In the genomic region with DNA sequence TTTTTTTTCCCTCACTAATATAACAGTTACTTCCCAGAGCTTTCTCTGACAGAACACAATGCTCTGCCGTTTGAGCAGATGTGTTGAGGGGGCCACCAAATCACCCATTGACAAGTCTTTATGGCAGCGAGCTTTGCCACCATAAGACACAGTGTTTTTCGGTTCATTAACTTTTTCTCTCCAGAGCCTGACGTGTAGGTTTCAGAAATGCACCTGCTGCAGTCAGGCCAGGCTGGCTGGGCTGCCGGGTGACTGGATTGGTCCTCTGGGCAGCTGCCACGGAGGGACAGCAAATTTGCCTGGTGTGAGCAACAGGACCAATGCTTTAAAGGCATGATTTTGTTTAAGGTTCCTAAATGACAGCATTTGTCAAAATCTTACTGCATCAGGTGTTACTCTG, we compare ENCODE assay signal across 22 mouse cellular contexts. TPM values are rescaled to one million over a fixed set of nuclear protein-coding genes. Genes with fewer than 3 reads are reported as not detected.
DNase-seq lines count a peak whose midpoint lies in the region; ATAC-seq and TF ChIP-seq lines count a peak whose summit lies in the region.
"Had no signal": no experiment of that assay in that cellular context is flagged by ENCODE, and none has a peak within 500 bp of the region (broad histone marks: within the 10 kb centered on the region; RNA-seq: fewer than 3 reads in every experiment).

No protein-coding gene starts in this region.

- no peak overlapping the region for H3K27ac ChIP-seq in kidney, postnatal 0 days
- no peak overlapping the region for H3K27ac ChIP-seq in neural tube, embryonic 15.5 days (replicated peaks)
- H3K27ac ChIP-seq: embryonic facial prominence, embryonic 10.5 days; embryonic facial prominence, embryonic 12.5 days; forebrain, embryonic 13.5 days; forebrain, embryonic 15.5 days had no signal

- H3K9me3 ChIP-seq in kidney, postnatal 0 days (replicated peaks; ENCODE audit: low read length): no peaks in the 10 kb centered on the region
- no peaks in the 10 kb centered on the region for H3K9me3 ChIP-seq in neural tube, embryonic 15.5 days (replicated peaks)
- H3K9me3 ChIP-seq: embryonic facial prominence, embryonic 10.5 days; embryonic facial prominence, embryonic 12.5 days; forebrain, embryonic 13.5 days; forebrain, embryonic 15.5 days; G1E had no signal

- WGBS in kidney, postnatal 0 days: 23% methylated on average over 6 of the region's 6 CpGs
- 20% methylated on average over 6 of the region's 6 CpGs for WGBS in neural tube, embryonic 15.5 days

- H3K9ac ChIP-seq in kidney, postnatal 0 days (ENCODE audit: low read depth, low read length): no peak overlapping the region
- no peak overlapping the region for H3K9ac ChIP-seq in neural tube, embryonic 15.5 days (replicated peaks)
- H3K9ac ChIP-seq: embryonic facial prominence, embryonic 12.5 days; forebrain, embryonic 13.5 days; forebrain, embryonic 15.5 days; forebrain, postnatal 0 days had no signal

- peak; percentile 39 for DNase-seq in kidney, postnatal 0 days (ENCODE audit: low spot score)
- no peak for DNase-seq in kidney, postnatal 14 days
- DNase-seq in A20 (ENCODE audit: low read depth, low spot score): peak; percentile 50
- peak; percentile 16 for DNase-seq in retina, embryonic 14.5 days (ENCODE audit: low spot score)
- DNase-seq in testis, postnatal 10 days (ENCODE audit: low spot score): no peak
- DNase-seq: adrenal gland, adult 8-10 months; adrenal gland, postnatal 14 days; adrenal gland, postnatal 36 days; cerebellum, adult 11-12 months; cerebellum, adult 2 months; cerebellum, adult 9-10 months; cerebellum, postnatal 10 days; cerebellum, postnatal 25 days; forebrain, postnatal 0 days had no signal

- ATAC-seq in kidney, postnatal 0 days (replicated peaks; ENCODE audit: low FRiP score, low read depth): no peak
- no peak for ATAC-seq in neural tube, embryonic 15.5 days (ENCODE audit: low FRiP score)
- ATAC-seq: activated CD4-positive, CD25-positive, alpha-beta regulatory T cell, adult 4 months; forebrain, embryonic 13.5 days; forebrain, embryonic 15.5 days; forebrain, postnatal 0 days; Patski had no signal

- no peak overlapping the region for H3K4me3 ChIP-seq in kidney, postnatal 0 days (replicated peaks; ENCODE audit: low read depth, low read length)
- no peak overlapping the region for H3K4me3 ChIP-seq in neural tube, embryonic 15.5 days (replicated peaks)
- H3K4me3 ChIP-seq: embryonic facial prominence, embryonic 10.5 days; embryonic facial prominence, embryonic 12.5 days; forebrain, embryonic 13.5 days; forebrain, embryonic 15.5 days had no signal

- TF ChIP-seq CTCF in kidney, postnatal 0 days (IDR thresholded peaks at IDR 0.05; ENCODE audit: low read depth): no peak

- no peaks in the 10 kb centered on the region for H3K27me3 ChIP-seq in kidney, postnatal 0 days (ENCODE audit: insufficient read depth, low read length)
- H3K27me3 ChIP-seq in neural tube, embryonic 15.5 days (replicated peaks): no peaks in the 10 kb centered on the region
- H3K27me3 ChIP-seq: forebrain, embryonic 13.5 days; forebrain, embryonic 15.5 days had no signal

- no peaks in the 10 kb centered on the region for H3K36me3 ChIP-seq in kidney, postnatal 0 days (ENCODE audit: insufficient read depth, low read length)
- H3K36me3 ChIP-seq in neural tube, embryonic 15.5 days: no peaks in the 10 kb centered on the region
- H3K36me3 ChIP-seq: embryonic facial prominence, embryonic 10.5 days; embryonic facial prominence, embryonic 12.5 days; forebrain, embryonic 15.5 days; G1E had no signal

- H3K4me1 ChIP-seq in kidney, postnatal 0 days (replicated peaks; ENCODE audit: insufficient read depth, low read length): no peaks in the 10 kb centered on the region
- peaks cover 15% of the 10 kb centered on the region for H3K4me1 ChIP-seq in neural tube, embryonic 15.5 days
- H3K4me1 ChIP-seq: embryonic facial prominence, embryonic 12.5 days had no signal

- no peak overlapping the region for H3K4me2 ChIP-seq in kidney, postnatal 0 days (ENCODE audit: low read length)
- H3K4me2 ChIP-seq in neural tube, embryonic 15.5 days: no peak overlapping the region
- H3K4me2 ChIP-seq: embryonic facial prominence, embryonic 12.5 days; forebrain, embryonic 13.5 days; forebrain, embryonic 15.5 days had no signal

RNA-seq across cellular contexts. Expression of gene Adra2a, which starts 55.8 kb away (rescaled TPM):
- polyA plus RNA-seq in kidney, postnatal 0 days (2015; fragmentation: Nextera tagmentation; extraction: Ambion mirVana): 0.87 and 1.0 TPM in 2 replicates
- 3.9 and 4.6 TPM in 2 replicates for polyA plus RNA-seq in neural tube, embryonic 15.5 days (2015; fragmentation: Nextera tagmentation; extraction: Ambion mirVana)
- polyA plus RNA-seq: activated CD4-positive, CD25-positive, alpha-beta regulatory T cell, adult 4 months had no signal

Comparison
In these comparisons a context has a peak if more than half of its experiments do, and no peak if none do; other contexts are left out.
1. DNase-seq: peak in kidney, postnatal 0 days (single experiment), A20 (single experiment) and retina, embryonic 14.5 days (single experiment); none in kidney, postnatal 14 days (single experiment) and testis, postnatal 10 days (single experiment).